Mouse (Mus musculus): ENCODE results near the gene Tenm2.

Gene Tenm2

DNA sequence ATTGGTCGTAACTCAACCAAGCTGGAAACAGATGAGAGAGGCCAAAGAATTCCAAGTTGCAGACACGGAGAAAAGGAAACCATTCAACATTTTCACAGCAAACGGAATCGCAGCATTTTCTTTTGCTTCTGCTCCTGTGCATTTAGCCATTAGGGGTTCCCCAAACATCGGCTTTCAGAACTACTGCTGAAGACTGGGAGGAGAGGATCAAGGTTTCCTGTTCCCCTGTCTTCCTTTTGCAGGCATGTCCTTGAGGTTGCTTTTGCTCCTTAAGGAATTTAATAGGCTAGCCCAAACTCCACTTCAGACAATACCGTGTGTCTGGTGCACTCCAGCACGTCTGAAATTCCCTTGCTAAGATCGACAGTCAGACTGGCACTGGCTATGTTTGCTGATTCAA lies 541.0 kb downstream of the Tenm2 start:
- no peak for DNase-seq (ENCODE audit: low spot score)

DNA sequence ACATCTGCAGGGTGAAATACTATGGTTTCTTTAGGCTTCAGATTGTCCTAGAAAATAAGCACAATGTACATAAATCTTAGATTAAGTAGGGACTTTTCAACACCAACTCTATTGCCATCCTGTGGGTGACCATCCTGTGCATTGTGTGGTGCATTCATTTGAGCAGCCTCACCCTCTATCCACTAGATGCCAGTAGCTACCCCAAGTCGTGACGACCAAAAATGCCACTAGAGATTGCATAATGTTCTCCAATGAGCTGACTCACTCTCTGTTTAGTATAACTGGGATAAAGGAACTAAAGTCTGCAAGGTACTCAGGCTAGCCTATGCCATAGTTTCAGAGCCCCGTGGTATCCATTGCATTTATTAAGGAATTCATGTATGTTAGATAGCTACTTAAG lies 543.1 kb downstream of the Tenm2 start:
- no peak for DNase-seq (ENCODE audit: low spot score)

DNA sequence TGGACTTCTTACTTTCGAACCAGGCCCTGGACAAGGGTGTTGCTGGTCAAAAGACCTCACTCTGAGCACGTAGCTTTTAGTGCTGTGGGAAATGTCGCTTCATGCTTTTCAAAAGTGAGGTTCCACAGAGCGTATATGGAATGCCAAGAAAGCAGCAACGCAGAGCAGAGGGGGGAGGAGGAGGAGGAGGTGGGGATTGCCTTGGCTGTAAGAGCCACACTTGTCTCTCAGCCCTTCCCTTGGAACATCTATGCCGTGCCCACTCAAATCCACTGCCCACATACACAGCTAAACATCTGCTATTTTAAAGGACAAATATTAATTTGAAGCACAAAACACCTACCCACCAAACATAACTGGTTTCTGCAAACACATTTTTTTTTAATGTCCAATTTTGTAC lies 544.9 kb downstream of the Tenm2 start:
- no peak for DNase-seq (ENCODE audit: low spot score)

DNA sequence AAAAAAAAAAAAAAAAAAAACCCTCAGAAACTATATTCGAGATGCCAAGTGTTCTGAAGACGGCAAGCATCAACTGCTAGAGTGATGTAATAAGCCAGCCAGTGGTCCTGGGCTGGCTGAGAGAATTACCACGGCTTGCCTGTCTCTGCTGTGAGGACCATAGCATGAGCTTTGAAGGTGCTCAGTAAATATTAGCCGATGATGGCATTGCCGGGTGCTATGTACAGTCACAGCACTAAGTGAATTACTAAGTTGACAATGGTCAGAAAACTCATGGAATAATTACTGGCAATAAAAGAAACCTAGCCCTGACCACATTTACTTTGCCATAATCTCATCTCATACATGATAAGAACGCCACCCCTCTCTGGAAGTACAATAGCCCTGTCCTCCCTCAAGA lies 549.5 kb downstream of the Tenm2 start:
- DNase-seq (ENCODE audit: low spot score): no peak

DNA sequence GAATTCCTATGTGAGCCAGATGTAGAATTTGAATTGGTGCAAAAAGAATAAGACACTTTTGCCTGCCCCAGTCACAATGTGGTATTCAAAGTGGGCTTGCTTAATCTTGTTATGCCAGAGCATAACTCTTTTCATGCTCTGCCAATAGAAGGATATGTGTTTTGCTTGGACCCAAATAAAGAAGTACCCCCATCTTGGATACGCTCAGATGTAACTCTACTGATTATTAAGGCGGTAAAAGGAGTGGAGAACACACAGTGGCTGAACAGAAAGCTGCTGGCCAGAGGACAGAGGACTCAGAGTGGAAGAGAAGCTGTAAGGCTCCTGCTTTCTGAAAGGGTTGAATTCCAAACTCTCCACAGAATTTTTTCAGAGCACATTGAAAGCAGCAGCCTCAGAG lies 556.4 kb downstream of the Tenm2 start:
- DNase-seq (ENCODE audit: low spot score): no peak

DNA sequence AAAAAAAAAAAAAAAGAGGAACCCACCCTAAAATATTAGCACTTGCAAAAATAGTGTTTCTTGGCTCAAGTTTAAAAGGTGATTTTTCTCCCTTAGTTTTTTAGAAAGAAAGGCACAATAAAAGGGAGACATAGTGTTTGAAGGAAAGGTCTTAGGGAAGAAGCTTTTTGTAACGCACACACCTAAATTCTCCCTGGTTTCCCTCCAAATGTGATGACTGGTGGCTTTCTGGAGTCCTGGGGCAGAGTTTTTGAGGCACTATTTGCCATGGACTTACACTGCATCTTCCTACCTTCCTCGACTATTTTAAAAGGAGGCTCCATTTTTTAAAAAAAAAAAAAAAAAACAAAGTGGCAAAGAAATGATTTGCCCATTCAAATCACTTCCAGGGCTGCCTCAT lies 557.2 kb downstream of the Tenm2 start:
- DNase-seq (ENCODE audit: low spot score): no peak

DNA sequence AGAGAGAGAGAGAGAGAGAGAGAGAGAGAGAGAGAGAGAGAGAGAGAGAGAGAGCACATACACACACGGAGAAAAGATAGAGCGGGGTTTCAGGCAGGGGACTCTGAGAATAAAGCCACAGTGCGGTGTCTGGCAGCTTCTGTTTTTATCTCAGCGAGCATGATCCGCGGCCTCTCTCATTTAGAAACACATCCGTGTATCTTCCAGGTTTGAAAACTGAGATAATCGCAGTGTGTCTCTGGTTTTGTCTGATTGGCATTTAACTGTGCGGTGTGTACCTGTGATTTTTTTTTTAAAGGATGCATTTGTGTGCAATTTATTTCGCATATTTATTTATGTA lies 557.7 kb downstream of the Tenm2 start:
- no peak for DNase-seq (ENCODE audit: low spot score)

DNA sequence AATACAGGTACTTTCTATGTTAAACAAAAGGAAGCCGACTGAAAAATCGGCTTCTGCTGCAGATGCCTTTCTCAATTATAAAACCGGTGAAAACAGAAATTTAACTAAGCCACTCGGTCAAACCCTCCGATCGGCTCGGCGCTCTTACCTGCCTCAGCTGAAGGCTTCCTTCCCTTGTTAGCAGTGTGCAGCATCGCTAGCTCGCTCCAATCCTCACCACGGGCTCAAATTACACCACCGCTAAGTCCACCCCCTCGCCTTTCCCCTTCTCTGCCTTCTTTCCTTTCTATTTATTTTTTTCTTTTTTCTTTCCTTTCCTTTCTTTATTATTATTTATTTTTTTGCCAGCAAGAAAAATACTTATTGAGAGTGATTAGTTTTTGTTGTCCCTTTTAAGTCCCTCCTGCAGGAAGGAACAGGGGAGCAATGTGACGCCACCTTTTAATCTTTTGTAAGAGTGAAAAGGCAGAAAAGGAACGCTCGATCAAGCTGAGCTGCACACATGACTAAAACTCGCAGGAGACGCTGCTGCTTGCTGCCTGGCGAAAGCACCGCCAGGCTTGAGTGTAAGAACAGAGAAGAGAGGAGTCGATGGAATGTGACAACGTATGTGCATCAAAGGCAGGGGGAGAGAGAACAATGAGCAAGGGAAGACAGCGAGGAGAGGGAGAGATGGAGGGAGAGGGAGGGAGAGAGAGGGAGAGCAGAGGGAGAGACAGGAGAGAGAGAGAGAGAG lies 558.3 kb downstream of the Tenm2 start:
- DNase-seq (ENCODE audit: low spot score): no peak

DNA sequence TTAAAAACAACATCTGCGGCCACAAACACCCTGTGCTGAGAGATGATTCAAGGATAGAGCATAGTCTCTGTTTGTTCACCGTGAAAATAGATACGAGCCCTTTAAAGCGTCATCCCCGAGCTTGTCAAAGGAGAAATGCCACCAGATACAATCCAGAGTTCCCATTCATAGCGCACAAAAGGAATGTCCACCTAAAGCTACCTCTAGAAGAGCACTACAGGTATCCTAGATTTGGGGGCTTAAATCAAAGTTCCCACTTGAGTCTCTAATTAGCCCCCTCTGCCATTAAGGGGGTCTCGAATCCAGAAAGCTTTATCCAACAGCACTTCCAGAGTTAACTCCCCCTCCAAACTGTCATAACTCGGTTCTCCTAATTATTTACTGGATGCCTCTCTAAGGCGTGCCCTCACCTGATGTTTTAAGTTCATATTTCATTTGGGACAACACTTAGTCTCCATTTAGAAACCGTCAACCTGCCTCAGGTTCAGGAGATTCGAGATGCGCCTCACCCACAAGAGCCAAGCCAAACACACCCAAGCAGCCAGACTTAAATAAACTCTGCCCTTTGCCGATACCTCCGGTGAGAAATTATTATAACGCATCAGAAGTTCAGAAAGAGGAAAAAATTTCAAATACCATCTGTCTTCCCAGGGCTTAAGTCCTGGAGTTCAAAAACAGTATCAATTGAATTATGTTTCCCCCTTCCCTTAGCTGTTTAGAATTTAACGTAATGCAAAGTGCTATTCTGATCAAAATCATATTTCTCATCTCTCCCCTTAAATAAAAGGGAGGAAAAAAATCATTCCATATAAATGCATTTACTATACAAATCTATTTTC lies 559.1 kb downstream of the Tenm2 start:
- DNase-seq (ENCODE audit: low spot score): no peak

DNA sequence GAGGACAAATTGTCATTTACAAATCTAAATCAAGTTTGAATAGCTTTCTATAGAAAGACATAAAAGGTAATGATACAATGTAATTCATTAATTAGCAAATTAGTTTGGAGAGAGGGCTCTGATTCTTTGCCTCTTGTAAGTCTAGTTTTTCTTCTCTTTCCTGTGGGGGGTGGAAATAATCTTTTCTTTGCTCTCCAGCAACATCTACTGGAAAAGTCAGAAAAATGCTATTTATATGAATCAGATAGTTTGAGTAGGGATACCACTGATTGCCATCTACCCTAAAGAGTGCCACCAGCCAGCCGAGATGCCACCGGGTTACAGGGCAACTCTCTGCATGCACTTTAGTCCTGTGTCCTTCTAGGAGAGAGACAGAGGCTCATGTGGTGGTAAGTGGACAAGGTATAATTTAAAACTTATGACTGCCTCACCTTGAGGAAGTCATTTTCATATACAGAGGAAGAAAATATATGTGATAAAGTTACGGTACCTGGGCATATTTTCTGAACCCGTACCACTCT lies 560.8 kb downstream of the Tenm2 start:
- DNase-seq (ENCODE audit: low spot score): no peak

DNA sequence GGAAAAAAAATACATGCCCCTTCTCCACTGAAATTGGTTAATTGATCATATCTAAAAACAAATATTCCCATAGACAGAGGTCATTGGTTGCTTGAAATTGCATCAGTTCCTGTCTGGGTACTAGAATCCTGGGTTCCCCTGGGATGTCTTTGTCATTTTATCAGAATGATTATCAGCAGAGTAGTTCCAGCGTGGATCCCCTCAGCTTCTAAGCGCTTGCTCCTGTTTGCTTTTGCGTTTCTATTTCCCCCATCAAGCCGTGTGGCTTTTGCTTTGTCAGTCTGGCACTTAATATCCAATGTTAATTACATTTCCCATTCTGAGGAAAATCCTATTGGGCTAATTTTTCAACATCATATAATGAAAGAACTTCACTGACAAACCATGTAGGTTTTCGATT lies 561.6 kb downstream of the Tenm2 start:
- DNase-seq (ENCODE audit: low spot score): no peak

DNA sequence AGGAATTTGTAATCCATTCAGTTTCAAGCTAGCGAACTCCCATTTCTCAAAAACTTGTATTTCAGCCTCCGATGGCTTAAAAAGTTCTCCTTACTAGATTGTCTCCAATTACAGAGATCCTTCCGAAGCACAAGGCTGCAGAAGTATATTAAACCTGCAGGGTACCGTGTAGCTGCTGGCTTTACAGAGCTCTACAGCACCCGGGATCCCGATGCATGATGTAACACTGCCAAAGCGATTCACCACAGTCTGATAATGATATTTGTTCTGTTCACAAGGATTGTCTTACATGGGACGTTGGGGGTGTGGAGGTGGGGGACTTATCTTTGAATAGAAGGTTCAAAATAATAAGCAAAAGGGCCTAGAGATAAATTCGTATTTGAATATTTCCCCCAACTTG lies 564.6 kb downstream of the Tenm2 start:
- no peak for DNase-seq (ENCODE audit: low spot score)

DNA sequence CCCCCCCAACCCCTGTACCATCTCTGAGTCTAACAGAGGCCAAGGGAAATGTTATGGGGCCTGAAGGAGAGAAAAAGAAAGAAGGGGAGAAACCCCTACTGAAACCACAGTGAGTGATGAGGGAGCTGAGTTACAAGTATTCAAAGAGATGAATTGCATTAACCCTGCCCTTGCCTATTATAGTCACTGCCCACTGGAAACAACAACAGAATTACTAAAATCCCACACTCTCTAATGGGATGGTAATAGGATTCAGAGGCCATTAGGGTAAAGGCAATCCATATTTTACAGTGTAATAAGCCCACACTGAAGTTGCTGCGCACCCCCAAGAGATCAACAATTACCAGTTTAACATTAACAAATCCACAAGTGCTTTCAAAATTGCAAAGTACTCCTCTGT lies 571.7 kb downstream of the Tenm2 start:
- no peak for DNase-seq (ENCODE audit: low spot score)

DNA sequence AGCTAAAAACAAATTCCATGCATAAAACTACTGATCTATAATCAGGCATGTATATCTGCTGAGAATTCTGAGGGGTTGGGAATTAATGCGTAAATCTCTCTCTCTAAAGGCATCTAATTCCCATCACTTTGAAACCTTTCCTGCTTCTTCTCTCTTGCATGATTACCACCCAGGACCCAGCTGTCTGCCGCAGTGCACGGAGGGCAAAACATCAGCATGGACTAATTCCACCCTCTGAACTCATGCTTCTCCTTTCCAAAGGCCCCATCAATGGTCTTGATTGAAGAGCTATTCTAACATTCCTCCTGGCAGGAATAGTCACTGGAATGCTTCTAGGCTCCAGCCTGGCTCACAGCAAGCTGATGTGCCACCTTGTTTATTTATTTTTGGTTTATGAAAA lies 572.2 kb downstream of the Tenm2 start:
- no peak for DNase-seq (ENCODE audit: low spot score)

DNA sequence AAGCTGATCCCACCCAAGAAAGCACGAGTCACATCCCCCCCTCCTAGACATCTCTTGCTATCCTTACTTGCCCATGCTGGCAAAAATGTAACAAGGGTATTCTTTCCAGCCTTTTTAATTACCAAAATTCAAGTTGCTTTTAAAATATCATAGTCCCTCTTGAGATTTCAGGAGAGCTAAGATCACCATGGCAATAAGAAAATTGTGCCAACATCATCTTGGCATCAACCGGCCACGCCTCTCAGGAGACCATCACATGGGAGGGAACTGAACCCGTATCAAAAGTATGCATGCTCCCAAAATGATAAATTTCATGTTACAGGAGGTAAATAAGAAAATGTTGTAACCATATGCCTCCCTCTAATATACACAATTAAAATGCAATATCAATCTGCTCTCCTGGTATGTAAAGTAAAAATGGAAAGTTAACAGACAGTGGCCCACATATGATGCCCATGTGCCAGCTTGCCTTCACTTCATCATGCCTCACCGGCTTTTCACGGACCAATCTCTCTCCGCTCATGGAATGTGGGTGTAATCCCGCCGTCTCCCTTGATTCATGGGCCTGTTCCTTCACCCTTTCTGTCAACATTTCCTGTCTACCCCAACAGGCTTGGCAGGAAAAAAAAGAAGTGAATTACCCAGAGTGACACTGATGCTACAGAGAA lies 582.0 kb downstream of the Tenm2 start:
- DNase-seq (ENCODE audit: low spot score): no peak

DNA sequence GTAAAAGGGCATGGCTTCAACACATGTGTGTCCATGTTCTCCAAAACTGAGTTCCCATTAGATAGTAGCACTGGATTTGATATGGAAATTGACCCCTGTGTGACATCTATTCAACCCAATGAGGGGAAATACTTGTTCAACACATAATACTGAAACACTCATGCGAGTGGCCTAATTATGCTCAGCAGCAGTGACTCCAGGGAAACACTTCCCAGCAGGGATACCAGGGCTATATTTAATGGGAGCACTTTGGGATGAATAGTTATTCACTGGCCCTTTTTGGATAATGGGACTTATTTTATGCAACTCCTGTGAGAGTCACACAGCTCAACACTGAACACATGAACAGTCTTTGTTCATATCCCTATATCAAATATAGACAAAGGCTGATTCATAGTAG lies 588.6 kb downstream of the Tenm2 start:
- no peak for DNase-seq (ENCODE audit: low spot score)

DNA sequence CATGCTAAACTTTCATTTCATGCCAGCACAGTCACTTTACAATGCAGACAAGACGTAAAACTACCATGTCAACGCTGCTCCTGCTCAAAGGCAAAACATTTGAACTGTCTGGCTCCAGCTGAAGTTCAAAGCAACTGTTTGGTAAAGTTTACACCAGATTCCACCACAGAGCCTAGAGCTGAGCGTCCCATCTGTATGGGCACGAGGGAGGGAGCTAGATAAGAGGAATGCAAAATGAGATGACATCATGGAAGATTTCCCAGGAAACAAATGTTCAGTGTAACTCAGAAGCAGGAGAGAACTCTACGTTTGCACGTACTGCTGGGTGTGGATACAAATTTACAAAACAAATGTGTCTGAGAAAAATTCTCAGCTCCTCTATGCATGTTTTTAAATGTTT lies 600.7 kb downstream of the Tenm2 start:
- no peak for DNase-seq (ENCODE audit: low spot score)

DNA sequence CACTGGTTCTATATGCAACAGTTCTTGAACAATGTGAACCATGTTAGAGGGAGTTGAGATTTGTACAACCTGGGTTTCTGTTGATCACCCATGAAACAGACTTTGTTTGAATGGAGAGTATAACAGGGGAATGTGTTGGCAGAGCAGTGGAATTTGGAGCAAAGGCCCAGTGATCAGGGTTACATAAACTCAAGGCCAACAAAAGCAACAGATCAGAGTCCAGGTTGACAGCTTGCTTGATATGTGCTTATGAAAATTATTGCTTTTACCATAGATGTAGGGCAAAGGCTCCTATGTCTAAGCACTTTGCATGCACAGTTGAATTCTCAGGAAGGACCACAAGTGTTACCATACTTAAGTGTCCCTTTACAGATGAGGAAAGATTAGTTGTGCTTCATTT lies 603.6 kb downstream of the Tenm2 start:
- DNase-seq (ENCODE audit: low spot score): no peak

DNA sequence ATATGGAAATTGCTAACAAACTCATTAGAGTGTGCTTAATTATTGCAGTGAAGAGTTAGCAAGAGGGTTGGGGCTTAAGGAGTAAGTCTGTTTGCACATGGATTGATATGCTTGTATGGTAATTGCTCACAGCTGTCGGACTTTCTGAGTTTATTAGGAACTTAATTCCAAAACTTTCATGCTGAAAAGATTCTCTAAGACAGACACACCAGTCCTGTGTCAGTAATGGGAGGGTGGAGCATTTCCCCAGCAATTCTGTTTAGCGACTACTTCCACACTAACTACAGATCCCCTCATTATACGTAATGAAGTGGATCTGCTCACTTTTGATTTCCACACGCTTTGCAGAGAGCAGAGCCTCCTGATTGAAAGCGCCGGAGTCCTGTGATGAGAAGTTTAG lies 622.0 kb downstream of the Tenm2 start:
- DNase-seq (ENCODE audit: low spot score): no peak

DNA sequence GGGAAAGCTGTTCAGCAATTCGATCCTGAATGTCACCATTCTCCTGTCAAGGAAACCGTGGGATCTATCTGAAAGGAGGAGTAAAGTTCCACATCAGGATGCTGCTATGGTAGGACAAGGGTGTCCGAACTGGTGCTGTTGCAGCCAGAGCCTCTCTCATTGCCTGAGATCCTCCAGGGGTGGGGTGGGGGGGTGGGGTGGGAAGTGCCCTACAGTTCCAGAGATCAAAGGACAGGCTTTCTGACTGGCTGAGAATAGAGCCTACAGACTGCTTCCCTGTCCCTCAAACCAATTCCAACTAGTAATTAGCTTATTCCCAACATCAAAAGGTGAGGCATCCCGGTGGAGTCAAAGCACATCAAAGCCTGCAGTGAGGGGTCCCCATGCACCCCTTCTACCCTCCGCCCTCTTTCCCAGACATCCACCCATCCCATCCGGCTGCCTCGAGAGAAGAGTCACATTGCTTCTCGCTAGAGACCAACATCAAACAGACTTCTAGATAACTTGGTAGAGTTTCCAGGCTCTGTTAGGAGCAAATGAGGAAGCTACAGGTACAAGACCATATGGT lies 630.9 kb downstream of the Tenm2 start:
- no peak for DNase-seq (ENCODE audit: low spot score)

DNA sequence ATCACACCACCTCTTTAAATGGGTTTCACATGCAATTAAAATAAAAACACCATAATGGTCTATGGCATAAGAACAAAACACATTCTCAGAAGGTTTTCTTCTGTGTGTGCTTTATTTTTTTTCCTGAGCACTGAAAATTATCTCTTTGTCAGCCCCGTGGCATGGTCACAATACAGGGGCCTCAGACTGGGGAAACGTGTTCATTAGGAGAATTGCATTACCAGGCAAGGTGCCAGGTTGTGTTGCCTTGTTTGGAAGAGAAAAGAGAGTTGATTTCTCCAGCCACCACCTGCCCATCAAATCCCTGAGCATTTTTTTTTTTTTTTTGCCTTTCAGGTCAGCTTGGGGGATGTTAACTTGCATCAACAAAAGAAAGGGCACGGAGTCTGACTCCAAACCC lies 631.5 kb downstream of the Tenm2 start:
- no peak for DNase-seq (ENCODE audit: low spot score)

DNA sequence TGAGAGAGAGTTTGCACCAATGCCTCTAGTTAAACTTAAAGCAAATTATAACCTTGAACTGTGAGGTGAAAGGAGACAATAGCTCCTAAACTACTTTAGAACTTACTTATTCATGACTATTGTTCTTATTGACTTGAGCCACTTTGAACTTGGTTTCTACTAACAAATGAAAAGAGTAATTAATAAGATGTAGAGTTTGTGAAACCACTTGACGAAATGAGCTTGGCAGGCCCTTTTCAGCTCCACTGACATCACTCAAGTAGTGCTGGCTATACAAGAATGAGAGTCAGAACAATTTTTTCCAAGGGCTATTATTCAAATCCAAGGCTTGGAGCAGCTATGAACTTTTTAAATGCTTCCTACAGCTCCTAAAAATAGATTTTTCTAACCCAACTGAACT lies 643.3 kb downstream of the Tenm2 start:
- no peak for DNase-seq (ENCODE audit: low spot score)

DNA sequence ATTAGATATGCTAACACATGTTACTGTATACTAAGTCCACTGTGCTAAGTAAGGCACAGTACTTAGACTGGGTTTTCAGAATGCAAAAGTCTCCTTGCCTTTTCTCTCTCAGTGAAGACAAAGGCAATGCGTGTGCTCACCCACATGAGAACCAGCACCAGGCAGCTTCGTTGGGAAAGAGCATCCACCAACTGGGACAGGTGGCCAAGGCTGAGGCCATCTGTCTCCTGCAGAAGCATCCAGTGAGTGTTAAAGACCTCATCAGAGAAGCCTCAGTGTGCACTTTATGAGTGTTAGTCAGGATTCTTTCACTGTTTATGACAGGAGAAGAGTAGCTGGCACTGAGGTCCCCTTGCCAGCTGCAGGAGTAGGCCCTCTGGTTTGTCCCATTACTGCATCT lies 669.6 kb downstream of the Tenm2 start:
- no peak for DNase-seq (ENCODE audit: low spot score)
